Mouse (Mus musculus) heart, adult 11 months (tissue): ENCODE measurements around the gene Galnt6.

ENCODE experiments used
- DNase-seq: peaks from one replicate; pipeline ENCODE4 v3.0.0; 2022

Gene Galnt6

DNA sequence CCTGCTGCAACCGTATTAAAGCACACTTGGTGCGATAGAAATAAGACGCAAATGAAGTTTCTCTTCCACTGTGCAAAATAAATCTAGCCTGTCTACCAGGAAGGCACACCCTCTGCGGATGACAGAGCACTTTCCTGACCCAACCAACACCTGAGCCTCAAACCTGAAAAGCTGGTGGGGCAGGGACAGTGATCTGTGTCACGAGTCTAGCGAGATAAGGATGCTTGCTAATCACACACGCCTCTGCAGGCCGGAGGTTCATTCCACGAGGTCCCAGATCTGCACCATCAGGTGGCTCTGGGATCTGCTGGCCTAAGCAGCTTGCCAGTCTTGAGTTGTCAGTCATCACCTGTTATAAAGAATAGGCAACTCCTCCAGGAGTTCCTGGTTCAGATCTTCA lies 77.6 kb downstream of the Galnt6 start:
- no peak for DNase-seq

DNA sequence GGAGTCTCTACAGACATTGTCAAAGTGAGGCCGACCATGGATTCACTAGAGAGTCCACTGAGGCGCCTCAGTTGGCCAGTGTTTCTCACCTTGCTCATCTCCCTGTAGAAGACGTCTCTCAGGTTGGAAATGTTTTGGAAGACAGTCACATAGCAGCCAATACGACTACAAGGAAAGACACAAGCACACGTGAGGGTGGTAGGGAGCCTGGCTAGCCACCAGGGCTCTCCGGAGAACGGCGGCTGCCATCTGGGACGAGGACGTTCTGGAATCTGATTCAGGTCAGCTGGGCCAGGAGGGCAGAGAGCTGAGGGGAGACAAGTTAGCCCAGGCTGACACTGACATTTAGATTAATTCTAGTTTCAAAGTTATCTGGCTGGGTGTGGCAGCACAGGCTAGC lies 79.1 kb downstream of the Galnt6 start:
- DNase-seq = no peak

DNA sequence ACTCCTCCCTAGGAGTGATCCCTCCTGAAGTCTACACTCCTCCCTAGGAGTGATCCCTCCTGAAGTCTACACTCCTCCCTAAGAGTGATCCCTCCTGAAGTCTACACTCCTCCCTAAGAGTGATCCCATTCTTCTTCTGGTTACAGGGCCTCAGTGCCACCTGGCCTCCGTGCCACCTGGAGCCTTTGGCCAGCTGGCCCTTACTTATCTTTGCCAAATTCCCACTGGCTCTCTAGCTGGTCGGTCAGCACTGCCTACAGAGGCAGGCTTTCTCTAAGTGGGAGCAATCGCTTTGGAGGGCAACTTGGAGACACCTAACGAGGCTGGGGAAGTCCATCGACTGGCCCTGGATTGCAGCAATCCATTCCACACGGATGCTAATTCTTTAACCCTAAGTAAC lies 83.0 kb downstream of the Galnt6 start:
- no peak for DNase-seq

DNA sequence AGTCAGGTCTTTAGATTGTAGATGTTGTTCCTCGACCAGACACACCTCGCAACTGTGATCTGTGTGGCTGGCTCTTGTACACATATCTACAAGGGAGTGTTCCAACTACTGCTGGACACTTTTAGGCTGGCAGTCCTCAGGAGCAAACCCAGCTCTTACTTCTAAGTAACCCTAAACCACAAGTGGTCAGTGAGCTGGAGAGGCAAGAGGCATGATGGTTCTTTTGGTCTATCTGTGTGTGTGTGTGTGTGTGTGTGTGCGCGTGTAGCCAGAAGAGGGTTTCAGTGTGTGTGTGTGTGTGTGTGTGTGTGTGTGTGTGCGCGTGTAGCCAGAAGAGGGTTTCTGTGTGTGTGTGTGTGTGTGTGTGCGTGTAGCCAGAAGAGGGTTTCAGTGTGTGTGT lies 86.7 kb downstream of the Galnt6 start:
- DNase-seq = no peak
